Mouse (Mus musculus): ENCODE data around the gene Grm6. TPM values are rescaled to one million over a fixed set of nuclear protein-coding genes. Genes with fewer than 3 reads are reported as not detected.
A peak's percentile ranks its signal among the peaks of the same experiment; 100 is the strongest.

The Grm6 gene
- total RNA-seq (2021) = not detected
- long read RNA-seq, experiment 1 = 0 reads
- long read RNA-seq, experiment 2 = 0 reads

DNA sequence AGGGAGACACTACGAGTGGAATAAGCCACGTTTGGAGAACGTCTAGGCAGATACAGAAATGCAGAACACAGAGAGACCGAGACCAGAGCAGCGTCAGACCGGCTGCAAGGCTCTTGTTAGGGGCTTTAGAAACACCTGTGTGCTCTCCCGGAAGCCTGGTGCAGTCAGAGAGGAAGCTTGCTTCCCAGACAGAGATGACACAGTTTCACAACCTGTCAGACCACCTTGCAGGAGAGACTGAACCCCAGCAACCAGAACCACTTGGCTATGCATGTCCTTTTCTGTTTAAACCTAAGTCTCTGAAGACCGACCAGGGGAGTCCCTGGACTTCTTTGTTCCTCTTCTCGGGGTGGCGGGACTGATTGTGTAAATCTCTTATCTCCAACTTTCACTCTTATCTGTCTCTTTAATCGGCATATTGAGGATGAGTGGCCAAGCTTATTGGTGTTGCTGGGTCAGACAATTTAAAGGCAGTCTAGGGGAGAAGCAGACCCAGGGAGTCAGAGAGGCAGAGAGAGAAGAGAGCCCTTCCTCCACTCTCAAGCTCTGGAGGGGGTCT is at the start of gene Grm6:
Gene Grm6 (plus strand): TSS at position 509 of the 559 bp plus-strand sequence.
- DNase-seq (ENCODE audit: low spot score in 2 of 2) = no peak

DNA sequence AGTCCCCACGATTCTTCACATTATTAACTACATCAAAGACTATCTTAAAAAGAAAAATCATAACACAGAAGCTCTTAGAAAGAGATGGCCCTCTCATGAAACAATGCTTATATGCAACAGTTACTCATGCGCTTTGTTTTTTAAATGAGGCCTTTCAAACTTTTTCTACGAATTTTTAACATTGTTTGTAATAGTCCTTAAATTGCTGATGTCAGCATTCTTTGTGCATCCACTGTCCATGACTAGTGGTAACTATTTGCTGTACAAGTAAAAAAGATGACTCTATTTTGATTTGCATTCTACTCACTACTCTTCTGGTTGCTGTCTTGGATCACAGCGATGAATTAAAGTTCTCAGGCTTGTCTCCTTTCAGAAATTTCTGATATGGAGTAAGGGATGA is 36.3 kb upstream of the Grm6 start:
- no peak for DNase-seq (ENCODE audit: low spot score in 2 of 2)

GRCm38 (mm10) chr11:50826214-50826613 is 24.3 kb upstream of the Grm6 start:
- no peak for DNase-seq (ENCODE audit: low spot score in 2 of 2)

DNA sequence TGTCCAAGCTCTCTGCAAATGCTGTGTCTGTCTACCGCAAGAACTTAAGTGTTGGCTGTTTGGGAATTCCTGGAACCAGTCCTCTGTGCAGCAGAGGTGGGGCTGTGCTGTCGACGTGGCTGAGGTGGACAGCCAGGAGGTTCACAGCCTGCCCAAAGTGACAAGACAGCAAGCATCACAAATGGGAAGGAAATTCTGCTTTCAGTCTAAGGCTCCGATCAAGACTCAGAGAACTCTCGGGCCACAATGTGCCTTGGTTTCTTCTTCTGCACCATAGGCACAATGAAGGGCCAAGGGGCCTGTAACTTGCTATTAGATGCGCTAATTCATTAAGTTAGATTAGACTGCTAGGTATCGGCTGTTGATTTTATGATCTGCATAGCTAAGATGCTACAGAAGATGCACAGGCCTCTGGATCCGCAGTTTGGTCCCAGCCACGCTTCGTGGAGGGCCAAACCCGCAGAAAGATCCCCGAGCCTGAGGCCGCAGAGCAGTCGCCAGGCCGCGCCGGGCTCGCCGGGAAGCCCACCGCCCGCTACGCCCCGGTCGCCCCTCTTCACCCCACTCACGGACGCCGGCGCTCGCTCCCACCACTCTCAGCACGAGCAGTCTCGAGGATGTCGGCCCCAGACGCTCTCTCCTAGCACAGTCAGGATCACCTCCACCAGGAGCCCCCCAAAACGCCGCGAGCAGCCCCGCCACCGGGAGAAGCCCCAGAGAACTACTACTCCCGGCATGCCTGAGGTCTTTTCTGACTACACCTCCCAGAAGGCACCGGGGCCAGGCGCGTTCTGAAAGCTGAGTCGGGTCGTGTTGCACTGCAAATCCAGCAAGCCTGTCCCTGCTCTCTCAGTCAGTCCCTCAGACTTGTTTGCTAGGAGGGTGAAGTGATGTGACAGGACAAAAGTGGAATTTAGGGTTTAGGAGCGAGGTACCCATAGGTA is 23.2 kb upstream of the Grm6 start, which contains the start of gene Zfp354c:
Gene Zfp354c (minus strand): TSS at position 715 of the 944 bp plus-strand sequence.
- DNase-seq (ENCODE audit: low spot score in 2 of 2) = peak; percentile 83 to 93

- DNase-seq (ENCODE audit: low spot score in 2 of 2) = no peak
Observed at GRCm38 (mm10) chr11:50835727-50836126, 14.8 kb upstream of the Grm6 start.

DNA sequence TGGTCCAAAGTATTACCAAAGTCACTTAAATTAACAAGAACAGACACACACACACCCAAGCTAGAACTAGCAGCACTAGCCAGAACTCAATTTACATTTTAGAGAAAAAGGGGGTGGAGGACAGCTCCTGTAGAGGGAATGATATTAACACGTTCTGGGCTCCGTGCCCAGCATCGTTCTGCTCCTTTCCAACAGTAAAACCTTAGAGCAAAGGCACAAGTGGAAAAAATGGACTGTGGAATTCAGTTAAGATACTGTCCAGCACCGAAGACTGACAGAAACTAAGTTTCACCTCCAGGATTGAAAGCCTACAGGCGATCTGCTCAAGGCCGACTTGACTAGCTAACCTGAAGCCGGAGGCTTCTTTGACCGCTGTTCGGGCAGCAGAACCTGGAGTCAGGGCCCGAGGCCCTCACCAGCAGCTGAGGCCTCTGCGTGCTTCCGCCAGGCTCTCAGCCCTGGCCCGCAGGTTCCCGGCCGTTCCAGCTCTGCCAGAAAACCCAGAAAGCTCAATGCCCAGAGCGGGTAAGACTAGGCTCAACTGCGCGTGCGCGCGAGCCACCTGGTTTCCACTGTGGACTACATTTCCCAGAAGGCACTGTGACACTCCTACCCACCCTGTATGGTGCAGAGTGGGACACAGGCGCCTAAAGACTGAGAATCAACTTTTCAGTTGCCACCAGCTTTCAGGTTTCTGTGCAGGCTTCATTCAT is 9.3 kb upstream of the Grm6 start, which contains the start of gene Zfp879:
Gene Zfp879 (minus strand): TSS at position 530 of the 713 bp plus-strand sequence.
- peak; percentile 91 to 97 for DNase-seq (ENCODE audit: low spot score in 2 of 2)

GRCm38 (mm10) chr11:50845951-50846350 is 4.5 kb upstream of the Grm6 start:
- no peak for DNase-seq (ENCODE audit: low spot score in 2 of 2)

DNA sequence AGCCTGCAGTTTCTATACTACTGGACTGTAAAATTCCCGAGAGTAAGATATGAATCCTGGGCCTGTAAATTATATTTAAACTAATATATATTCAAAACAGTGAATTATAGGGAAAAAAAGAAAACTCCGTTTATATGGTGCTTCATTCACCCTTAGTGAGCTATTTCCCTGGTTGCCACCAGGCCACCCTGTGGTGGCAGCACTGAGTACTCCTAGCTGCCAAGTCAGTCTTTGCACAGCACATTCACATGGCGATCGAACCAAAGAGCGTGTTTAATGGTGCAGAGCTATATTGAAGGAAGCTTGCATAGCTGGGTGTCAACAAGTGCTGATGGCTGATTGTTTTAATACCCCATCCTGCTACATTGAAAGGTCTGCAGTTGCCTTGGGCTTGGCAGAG is 3.4 kb upstream of the Grm6 start:
- no peak for DNase-seq (ENCODE audit: low spot score in 2 of 2)

GRCm38 (mm10) chr11:50848520-50849137 is 1.9 kb upstream of the Grm6 start:
- no peak for DNase-seq (ENCODE audit: low spot score in 2 of 2)

GRCm38 (mm10) chr11:50849310-50849709 is 1.2 kb upstream of the Grm6 start:
- DNase-seq (ENCODE audit: low spot score in 2 of 2) = no peak

- DNase-seq (ENCODE audit: low spot score in 2 of 2) = no peak
Observed at GRCm38 (mm10) chr11:50850989-50851601, 610 bp downstream of the Grm6 start.

DNA sequence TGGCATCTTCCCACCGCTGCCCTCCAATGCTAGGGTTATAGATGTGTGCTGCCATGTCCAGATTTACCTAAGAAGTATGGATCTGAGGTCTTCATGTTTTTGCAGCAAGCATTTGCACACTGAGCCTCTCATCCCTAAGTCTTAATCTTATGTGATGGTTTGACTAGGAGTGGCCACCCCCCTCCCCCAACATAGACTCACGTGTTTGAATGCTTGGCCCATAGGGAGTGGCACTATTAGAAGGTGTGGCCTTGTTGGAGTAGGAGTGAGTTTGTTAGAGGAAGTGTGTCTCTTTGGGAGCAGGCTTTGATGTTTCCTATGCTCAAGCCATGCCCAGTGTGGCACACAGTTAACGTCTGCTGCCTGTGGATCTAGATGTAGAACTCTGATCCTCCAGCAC is 28.2 kb downstream of the Grm6 start:
- no peak for DNase-seq (ENCODE audit: low spot score in 2 of 2)

GRCm38 (mm10) chr11:50883756-50884155 is 33.3 kb downstream of the Grm6 start:
- no peak for DNase-seq (ENCODE audit: low spot score in 2 of 2)

DNA sequence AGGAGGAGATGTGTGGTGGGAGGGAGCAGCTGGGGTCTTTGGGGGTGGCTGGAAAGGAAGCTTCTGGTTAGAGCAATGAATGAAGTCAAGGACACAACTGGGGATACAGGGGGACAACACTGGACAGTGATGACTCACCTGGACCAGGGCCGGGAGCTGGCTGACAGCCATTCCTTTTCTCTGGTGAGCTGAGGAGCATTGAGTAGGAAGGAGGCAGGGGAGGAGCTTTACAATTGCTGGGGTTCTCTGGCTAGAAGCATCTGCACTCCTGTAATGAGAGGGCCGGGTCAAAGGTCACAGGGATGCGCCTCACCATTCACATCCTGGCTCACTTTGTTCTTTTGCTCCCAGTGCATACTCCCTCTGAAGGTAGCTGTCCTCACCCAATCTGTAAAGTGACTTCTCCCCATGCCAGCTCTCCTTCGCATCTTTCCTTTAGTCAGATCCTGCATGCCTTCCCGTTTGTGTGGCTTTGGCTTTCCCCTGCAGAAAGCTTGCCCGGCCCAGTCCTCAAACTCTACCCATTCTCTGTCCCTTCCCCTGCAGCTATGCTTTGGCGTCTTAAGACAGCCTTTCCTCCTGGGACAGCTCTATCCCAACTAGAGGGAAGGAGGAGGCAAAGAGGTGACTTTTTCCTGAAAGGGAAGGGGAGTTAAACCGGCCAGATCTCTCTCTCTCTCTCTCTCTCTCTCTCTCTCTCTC is 35.9 kb downstream of the Grm6 start:
- no peak for DNase-seq (ENCODE audit: low spot score in 2 of 2)

DNA sequence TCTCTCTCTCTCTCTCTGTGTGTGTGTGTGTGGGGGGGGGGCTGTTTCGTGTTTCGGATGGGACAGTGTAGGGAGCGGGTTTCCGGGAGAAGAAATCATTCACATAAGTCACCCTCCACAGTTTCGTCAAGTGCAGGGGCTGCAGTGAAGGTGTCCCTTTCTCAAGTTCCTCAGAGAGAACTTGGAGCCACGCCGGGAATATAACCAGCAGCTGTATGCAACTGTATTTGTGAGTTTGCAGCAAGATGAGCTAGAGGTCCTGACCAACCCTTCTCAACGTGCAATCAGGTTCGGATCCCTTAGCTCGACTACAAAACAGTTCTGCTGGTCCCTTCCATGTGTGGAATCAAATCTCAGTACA is 36.4 kb downstream of the Grm6 start:
- DNase-seq (ENCODE audit: low spot score in 2 of 2) = no peak

GRCm38 (mm10) chr11:50887390-50888128 is 37.1 kb downstream of the Grm6 start, which contains the start of gene Zfp454:
TSS of gene Zfp454 (minus strand) at chr11:50887651.
- DNase-seq (ENCODE audit: low spot score in 2 of 2) = peak; percentile 88 to 97

GRCm38 (mm10) chr11:50892441-50892840 is 42.0 kb downstream of the Grm6 start:
- no peak for DNase-seq (ENCODE audit: low spot score in 2 of 2)

GRCm38 (mm10) chr11:50897359-50897758 is 46.9 kb downstream of the Grm6 start:
- DNase-seq (ENCODE audit: low spot score in 2 of 2) = no peak

GRCm38 (mm10) chr11:50908136-50908535 is 57.7 kb downstream of the Grm6 start:
- DNase-seq (ENCODE audit: low spot score in 2 of 2) = no peak
